Mouse (Mus musculus) erythroblast, embryonic 14.5 days (primary cell): ENCODE data around the gene Dedd. TPM values are rescaled to one million over a fixed set of nuclear protein-coding genes. Genes with fewer than 3 reads are reported as not detected.
A peak's percentile ranks its signal among the peaks of the same experiment; 100 is the strongest.

Source experiments
- H3K27me3 ChIP-seq: 2 replicates; pipeline ENCODE4 v1.6.1; 2012; ENCODE audit warnings: inconsistent platforms; ENCODE audit not compliant: control insufficient read depth
- H3K36me3 ChIP-seq: 2 replicates; pipeline ENCODE4 v1.6.1; 2012; ENCODE audit warnings: mild to moderate bottlenecking, inconsistent platforms; ENCODE audit not compliant: control insufficient read depth
- H3K4me1 ChIP-seq: 2 replicates; pipeline ENCODE4 v1.6.1; 2012; ENCODE audit warnings: inconsistent platforms; ENCODE audit not compliant: control insufficient read depth
- H3K4me3 ChIP-seq: replicated peaks from 2 replicates; pipeline ENCODE3; 2012; ENCODE audit warnings: moderate library complexity, mild to moderate bottlenecking, inconsistent platforms
- H3K9me3 ChIP-seq: 2 replicates; pipeline ENCODE4 v1.6.1; 2012; ENCODE audit warnings: low read length, inconsistent platforms, mixed read lengths; ENCODE audit not compliant: control insufficient read depth
- GATA1 ChIP-seq: IDR thresholded peaks from 2 replicates; pipeline ENCODE4 v1.6.1; 2012; ENCODE audit warnings: low read length, inconsistent platforms, mixed read lengths
- TAL1 ChIP-seq: IDR thresholded peaks from 3 replicates; pipeline ENCODE4 v1.6.1; 2012; ENCODE audit warnings: low read length, inconsistent platforms, mixed read lengths
- polyA plus RNA-seq: library from polyadenylated mRNA; stranded (reverse); fragments of >175 nt; gene quantifications from 2 replicates; pipeline ENCODE4 v1.2.3, GENCODE M21; 2012

Gene Dedd
- polyA plus RNA-seq, 1 experiment = 1.6 TPM

DNA sequence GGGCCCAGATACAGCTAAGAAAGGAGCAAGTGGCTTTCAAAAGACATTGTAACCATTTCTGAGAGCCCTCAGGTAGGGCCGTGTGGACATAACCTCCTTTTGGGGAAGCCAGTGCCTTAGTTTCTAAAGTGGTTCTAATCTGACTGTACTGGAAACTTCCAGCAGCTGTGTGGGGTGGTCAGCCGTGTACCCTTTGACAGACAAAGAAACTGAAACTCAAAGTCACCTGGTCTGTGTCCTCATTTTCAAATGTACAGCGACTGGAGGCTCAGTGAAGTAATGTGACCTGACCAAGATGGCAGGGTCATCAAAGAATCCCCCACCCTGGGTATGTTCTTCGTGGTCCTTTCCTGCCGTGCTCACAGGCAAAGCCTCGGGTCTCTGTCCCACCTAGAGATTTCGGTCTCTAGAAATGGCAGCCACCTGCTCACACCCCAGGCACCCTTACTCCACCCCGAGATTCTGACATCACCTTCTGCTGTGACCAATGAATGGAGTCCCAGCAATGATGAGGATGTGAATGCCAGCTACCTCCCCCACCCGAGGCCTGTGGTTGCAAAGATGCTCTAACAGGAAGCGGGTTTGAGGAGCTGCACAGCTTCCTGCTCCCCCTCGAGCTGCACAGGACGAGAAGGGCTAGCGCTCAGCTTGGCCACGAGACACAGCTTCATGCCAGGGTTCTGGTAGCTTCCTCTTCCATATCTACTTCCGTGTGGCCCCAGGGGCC, 59.6 kb downstream of the Dedd start, which contains the start of gene Arhgap30:
TSS of gene Arhgap30 (plus strand) at position 579 of the 727 bp plus-strand sequence.
- H3K4me3 ChIP-seq = peak within 1 kb of the TSS; percentile 20
- H3K4me1 ChIP-seq = peaks cover 12% of the 10 kb centered on the region
- H3K27me3 ChIP-seq = no peaks in the 10 kb centered on the region
- H3K36me3 ChIP-seq = no peaks in the 10 kb centered on the region
- TF ChIP-seq GATA1 = no peak
- no peak for TF ChIP-seq TAL1
- H3K9me3 ChIP-seq = no peaks in the 10 kb centered on the region

DNA sequence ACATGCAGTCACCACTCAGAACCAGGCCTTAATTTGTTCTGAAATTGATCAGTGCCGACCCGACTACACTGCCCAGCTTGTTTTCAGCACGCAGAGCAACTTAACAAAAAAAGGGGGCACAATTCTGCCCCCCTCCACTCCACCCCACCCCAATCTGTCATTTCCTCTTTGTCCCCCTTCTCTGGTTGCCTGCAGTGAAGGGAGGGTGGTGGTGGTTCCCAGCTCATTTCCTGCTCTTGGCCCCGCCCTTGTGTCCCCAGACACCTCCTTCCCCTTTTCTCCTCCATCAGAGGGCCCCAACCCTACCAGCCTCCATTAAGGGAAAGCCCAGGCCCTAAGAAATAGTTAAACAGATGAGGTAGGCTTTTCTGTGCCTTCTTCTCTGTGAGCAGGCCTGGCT, 61.2 kb downstream of the Dedd start:
- no peaks in the 10 kb centered on the region for H3K36me3 ChIP-seq
- no peaks in the 10 kb centered on the region for H3K27me3 ChIP-seq
- H3K4me1 ChIP-seq = peaks cover 12% of the 10 kb centered on the region
- TF ChIP-seq GATA1 = no peak
- TF ChIP-seq TAL1 = no peak
- no peak overlapping the region for H3K4me3 ChIP-seq
- no peaks in the 10 kb centered on the region for H3K9me3 ChIP-seq

Other genes with a start within 250 kb of the Dedd start
- gene Cfap126, start 215.2 kb upstream of the Dedd start, polyA plus RNA-seq = 0.37 and 0.64 TPM in 2 replicates
- 4.9 and 7.2 TPM in 2 replicates for gene Sdhc, start 178.5 kb upstream of the Dedd start, polyA plus RNA-seq
- not detected in 2 replicates for gene Mpz, start 178.4 kb upstream of the Dedd start, polyA plus RNA-seq
- gene Pcp4l1, start 132.9 kb upstream of the Dedd start, polyA plus RNA-seq = not detected in 2 replicates
- gene Nr1i3, start 115.2 kb upstream of the Dedd start, polyA plus RNA-seq = not detected in 2 replicates
- 2.2 TPM in 2 replicates for gene Tomm40l, start 106.6 kb upstream of the Dedd start, polyA plus RNA-seq
- 0.42 and 2.1 TPM in 2 replicates for gene Apoa2, start 104.1 kb upstream of the Dedd start, polyA plus RNA-seq
- gene Fcer1g, start 94.8 kb upstream of the Dedd start, polyA plus RNA-seq = 0.13 and 0.17 TPM in 2 replicates
- not detected in 2 replicates for gene Adamts4, start 78.7 kb upstream of the Dedd start, polyA plus RNA-seq
- 7.0 and 7.5 TPM in 2 replicates for gene Ndufs2, start 77.8 kb upstream of the Dedd start, polyA plus RNA-seq
- 11.1 and 11.6 TPM in 2 replicates for gene B4galt3, start 58.8 kb upstream of the Dedd start, polyA plus RNA-seq
- 89.9 and 167 TPM in 2 replicates for gene Ppox, start 48.0 kb upstream of the Dedd start, polyA plus RNA-seq
- gene Usp21, start 41.2 kb upstream of the Dedd start, polyA plus RNA-seq = 8.4 and 13.0 TPM in 2 replicates
- gene Ufc1, start 34.1 kb upstream of the Dedd start, polyA plus RNA-seq = 3.9 and 4.8 TPM in 2 replicates
- gene Nit1, start 16.5 kb downstream of the Dedd start, polyA plus RNA-seq = 0.98 TPM in 2 replicates
- 1.4 and 2.0 TPM in 2 replicates for gene Pfdn2, start 16.5 kb downstream of the Dedd start, polyA plus RNA-seq
- 0.14 TPM in 1 of 2 replicates, not detected in the other for gene Klhdc9, start 31.7 kb downstream of the Dedd start, polyA plus RNA-seq
- not detected in 2 replicates for gene Nectin4, start 41.0 kb downstream of the Dedd start, polyA plus RNA-seq
- gene Arhgap30, start 59.8 kb downstream of the Dedd start, polyA plus RNA-seq = 0.06 and 0.07 TPM in 2 replicates
- gene Usf1, start 82.2 kb downstream of the Dedd start, polyA plus RNA-seq = 1.2 and 3.6 TPM in 2 replicates
- gene Tstd1, start 89.7 kb downstream of the Dedd start, polyA plus RNA-seq = not detected in 2 replicates
- 0.08 TPM in 1 of 2 replicates, not detected in the other for gene F11r, start 108.4 kb downstream of the Dedd start, polyA plus RNA-seq
- gene Alyref2, start 174.3 kb downstream of the Dedd start, polyA plus RNA-seq = 0.13 and 0.20 TPM in 2 replicates
- not detected in 2 replicates for gene Itln1, start 206.1 kb downstream of the Dedd start, polyA plus RNA-seq
- gene Cd244a, start 230.0 kb downstream of the Dedd start, polyA plus RNA-seq = 0.02 TPM in 1 of 2 replicates, not detected in the other